Comparison of ENCODE assay signal across 10 mouse cellular contexts in genomic region chr2:168161514-168161971, GRCm38 (mm10). TPM values are rescaled to one million over a fixed set of nuclear protein-coding genes. Genes with fewer than 3 reads are reported as not detected.
DNase-seq lines count a peak whose midpoint lies in the region; ATAC-seq and TF ChIP-seq lines count a peak whose summit lies in the region.
"Had no signal": no experiment of that assay in that cellular context is flagged by ENCODE, and none has a peak within 500 bp of the region (broad histone marks: within the 10 kb centered on the region; RNA-seq: fewer than 3 reads in every experiment).

No protein-coding gene starts in this region.

- H3K36me3 ChIP-seq in forebrain, embryonic 16.5 days (ENCODE audit: control insufficient read depth, insufficient read depth): no peaks in the 10 kb centered on the region
- H3K36me3 ChIP-seq in liver, embryonic 16.5 days (ENCODE audit: control insufficient read depth, insufficient read depth): no peaks in the 10 kb centered on the region
- H3K36me3 ChIP-seq in stomach, embryonic 16.5 days (ENCODE audit: control insufficient read depth, insufficient read depth, low read length): no peaks in the 10 kb centered on the region

- no peak for DNase-seq in lung, adult 2 months
- DNase-seq in lung, postnatal 14 days: no peak
- DNase-seq in frontal cortex, adult 2 months (ENCODE audit: extremely low spot score in 1 of 2, low spot score in 1 of 2): no peak
- DNase-seq in spleen, postnatal 14 days (ENCODE audit: low spot score in 2 of 2): no peak
- no peak for DNase-seq in testis, postnatal 14 days (ENCODE audit: low spot score)

- ATAC-seq in forebrain, embryonic 16.5 days: no peak
- ATAC-seq in liver, embryonic 16.5 days (ENCODE audit: low read depth): no peak
- ATAC-seq in stomach, embryonic 16.5 days (ENCODE audit: insufficient read depth, low FRiP score): no peak
- ATAC-seq: activated CD4-positive, CD25-positive, alpha-beta regulatory T cell, adult 4 months had no signal

- peaks cover 3% of the 10 kb centered on the region for H3K4me1 ChIP-seq in lung, adult 2 months (ENCODE audit: control insufficient read depth, insufficient read depth, low read length)
- H3K4me1 ChIP-seq in forebrain, embryonic 16.5 days (replicated peaks; ENCODE audit: control insufficient read depth, insufficient read depth, low read length): peaks cover 21% of the 10 kb centered on the region
- H3K4me1 ChIP-seq in liver, embryonic 16.5 days (ENCODE audit: control insufficient read depth, low read depth, low read length): peaks cover 27% of the 10 kb centered on the region
- peaks cover 18% of the 10 kb centered on the region for H3K4me1 ChIP-seq in stomach, embryonic 16.5 days (ENCODE audit: control insufficient read depth, insufficient read depth, low read length)

- no peak overlapping the region for H3K27ac ChIP-seq in forebrain, embryonic 16.5 days (ENCODE audit: low read length)
- H3K27ac ChIP-seq in liver, embryonic 16.5 days (ENCODE audit: low read length): no peak overlapping the region
- H3K27ac ChIP-seq in stomach, embryonic 16.5 days (ENCODE audit: low read length): no peak overlapping the region

- 9% methylated on average over 11 of the region's 11 CpGs for WGBS in lung, adult 2 months
- 4% methylated on average over 11 of the region's 11 CpGs for WGBS in forebrain, embryonic 16.5 days
- 8% methylated on average over 11 of the region's 11 CpGs for WGBS in liver, embryonic 16.5 days (ENCODE audit: insufficient replicate concordance)
- WGBS in stomach, embryonic 16.5 days: 5% methylated on average over 11 of the region's 11 CpGs

- peak overlapping the region; percentile 28 for H3K4me2 ChIP-seq in forebrain, embryonic 16.5 days (ENCODE audit: low read length)
- peak overlapping the region; percentile 51 for H3K4me2 ChIP-seq in liver, embryonic 16.5 days (ENCODE audit: low read depth, low read length)
- peak overlapping the region; percentile 52 for H3K4me2 ChIP-seq in stomach, embryonic 16.5 days (ENCODE audit: low read depth, low read length)

- peak overlapping the region; percentile 11 for H3K4me3 ChIP-seq in lung, adult 2 months (replicated peaks; ENCODE audit: extremely low read depth, low read depth, low read length)
- peak overlapping the region; percentile 11 for H3K4me3 ChIP-seq in forebrain, embryonic 16.5 days (replicated peaks; ENCODE audit: low read length)
- H3K4me3 ChIP-seq in liver, embryonic 16.5 days (ENCODE audit: low read depth, low read length): peak overlapping the region; percentile 25
- H3K4me3 ChIP-seq in stomach, embryonic 16.5 days (replicated peaks; ENCODE audit: low read length): peak overlapping the region; percentile 27
- H3K4me3 ChIP-seq: myocyte had no signal

- no peak for TF ChIP-seq CTCF in lung, adult 2 months (IDR thresholded peaks at IDR 0.05; ENCODE audit: insufficient read depth, low read length)

- no peaks in the 10 kb centered on the region for H3K27me3 ChIP-seq in forebrain, embryonic 16.5 days (replicated peaks; ENCODE audit: control insufficient read depth, insufficient read depth, low read length)
- H3K27me3 ChIP-seq in liver, embryonic 16.5 days (ENCODE audit: control insufficient read depth, insufficient read depth, low read depth, low read length): peaks cover 26% of the 10 kb centered on the region
- no peaks in the 10 kb centered on the region for H3K27me3 ChIP-seq in stomach, embryonic 16.5 days (ENCODE audit: control insufficient read depth, insufficient read depth, low read length)

- peak overlapping the region; percentile 18; the same call in 1 of the 2 replicates for H3K9ac ChIP-seq in forebrain, embryonic 16.5 days (replicated peaks; ENCODE audit: low read depth, low read length)
- H3K9ac ChIP-seq in liver, embryonic 16.5 days (ENCODE audit: low read depth, low read length): no peak overlapping the region; the same call in 1 of the 2 replicates
- H3K9ac ChIP-seq in stomach, embryonic 16.5 days (ENCODE audit: low read length): peak overlapping the region; percentile 53

- TF ChIP-seq POLR2A in lung, adult 2 months (IDR thresholded peaks at IDR 0.05; ENCODE audit: borderline replicate concordance, extremely low read depth, low read depth, low read length): no peak

- no peaks in the 10 kb centered on the region for H3K9me3 ChIP-seq in forebrain, embryonic 16.5 days (ENCODE audit: control insufficient read depth, low read length)
- no peaks in the 10 kb centered on the region for H3K9me3 ChIP-seq in liver, embryonic 16.5 days (replicated peaks; ENCODE audit: control insufficient read depth, low read length)
- H3K9me3 ChIP-seq in stomach, embryonic 16.5 days (replicated peaks; ENCODE audit: control insufficient read depth, low read length): no peaks in the 10 kb centered on the region

RNA-seq across cellular contexts. Expression of gene Adnp, which starts 45.4 kb away (rescaled TPM):
- polyA plus RNA-seq in lung, adult 2 months (2012; rRNA removed): 16.2 and 18.3 TPM in 2 replicates
- polyA plus RNA-seq in forebrain, embryonic 16.5 days (2015; fragmentation: Nextera tagmentation; extraction: Ambion mirVana): 2.8 and 3.6 TPM in 2 replicates
- 0.18 and 0.27 TPM in 2 replicates for polyA plus RNA-seq in liver, embryonic 16.5 days (2015; fragmentation: Nextera tagmentation; extraction: Ambion mirVana)
- 1.0 and 1.4 TPM in 2 replicates for polyA plus RNA-seq in stomach, embryonic 16.5 days (2015; fragmentation: Nextera tagmentation; extraction: Ambion mirVana)
- polyA plus RNA-seq in frontal cortex, adult 2 months (2012; rRNA removed): 33.8 and 43.5 TPM in 2 replicates
